Mouse (Mus musculus) embryonic fibroblast, embryonic 13.5 days (primary cell): ENCODE data around the gene Usp47.

Experiments
- CTCF ChIP-seq: IDR thresholded peaks from 2 replicates; pipeline ENCODE4 v1.5.1; 2011; ENCODE audit warnings: mild to moderate bottlenecking, control low read depth, low read length, moderate library complexity, borderline replicate concordance; ENCODE audit not compliant: insufficient read depth
- POLR2A ChIP-seq: IDR thresholded peaks from 2 replicates; pipeline ENCODE4 v1.6.1; 2011; ENCODE audit warnings: low read depth, mild to moderate bottlenecking, control low read depth, low read length, moderate library complexity

GRCm38 (mm10) chr7:111976401-111976800, 46.9 kb upstream of the Usp47 start:
- TF ChIP-seq CTCF (no peak), POLR2A (no peak)
